Mouse (Mus musculus) spleen, adult 12 weeks (tissue): ENCODE measurements around the gene Olfr303.
"Not testable (repeated sequence)": the region's sequence is repeated elsewhere in the genome, so short reads cannot be mapped to it uniquely, and the experiment has no call there.

Experiments
- DNase-seq: peaks from one replicate; pipeline ENCODE4 v3.0.0; 2022; ENCODE audit warnings: low spot score

The Olfr303 gene

DNA sequence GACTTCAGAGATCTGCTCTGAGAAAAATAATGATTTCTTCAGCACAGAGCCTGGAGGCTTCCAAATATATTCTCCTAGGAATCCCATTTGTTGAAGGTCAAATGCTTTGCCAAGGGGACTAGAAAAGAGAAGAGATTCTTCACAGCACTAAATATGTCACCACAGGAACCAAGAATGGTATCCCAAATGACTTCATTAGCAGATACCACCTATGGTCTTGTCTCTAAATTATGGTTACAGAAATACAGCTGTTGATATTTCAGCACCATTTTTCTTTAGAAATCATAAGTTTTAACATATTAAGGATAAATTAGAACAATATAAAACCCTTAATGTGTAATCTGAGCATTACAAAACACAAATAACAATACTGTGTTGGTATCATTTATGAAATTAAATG is at the start of gene Olfr303:
TSS of gene Olfr303 (minus strand) at position 101 of the 400 bp plus-strand sequence.
- no peak for DNase-seq

GRCm38 (mm10) chr7:86403546-86403945 is 6.0 kb upstream of the Olfr303 start, which contains the start of gene Olfr301:
Gene Olfr301, plus strand, starts transcription at chr7:86403846.
- DNase-seq = no peak

DNA sequence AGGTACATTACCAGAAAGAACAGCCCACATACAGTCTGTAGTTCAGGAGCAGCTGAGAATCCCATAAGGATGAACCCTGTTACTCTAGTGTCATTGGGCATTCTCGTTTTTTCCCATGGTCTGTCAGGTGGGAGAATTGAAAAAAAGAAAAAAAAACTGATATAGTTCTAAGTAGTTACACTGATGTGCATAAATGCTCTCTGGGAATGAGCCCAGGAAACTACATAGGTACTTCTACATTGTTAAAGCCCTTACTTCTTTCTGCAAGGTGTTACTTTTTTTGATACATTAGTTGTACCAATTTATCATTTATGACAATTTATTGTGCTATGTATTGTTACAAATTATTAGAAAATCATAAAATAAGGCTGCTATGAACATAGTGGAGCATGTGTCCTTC is 11.0 kb downstream of the Olfr303 start, which contains the start of gene Olfr304:
TSS of gene Olfr304 (minus strand) at position 101 of the 400 bp plus-strand sequence.
- DNase-seq = no peak

DNA sequence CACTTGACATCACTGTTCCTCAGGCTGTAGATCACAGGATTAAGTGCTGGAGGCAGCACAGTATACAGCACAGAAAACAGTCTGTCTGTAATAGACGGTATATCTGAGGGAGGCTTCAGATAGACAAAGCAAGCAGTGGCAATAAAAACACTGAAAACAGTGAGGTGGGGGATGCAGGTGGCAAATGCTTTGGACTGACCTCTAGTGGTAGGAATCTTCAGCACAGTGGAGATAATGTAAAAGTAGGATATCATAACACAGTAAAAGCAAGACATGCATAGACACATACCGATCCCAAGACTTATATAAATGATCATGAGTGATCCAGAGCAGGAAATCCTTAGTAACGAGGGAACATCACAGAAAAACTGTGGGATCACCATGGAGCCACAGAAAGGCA is 11.8 kb downstream of the Olfr303 start:
- no peak for DNase-seq

DNA sequence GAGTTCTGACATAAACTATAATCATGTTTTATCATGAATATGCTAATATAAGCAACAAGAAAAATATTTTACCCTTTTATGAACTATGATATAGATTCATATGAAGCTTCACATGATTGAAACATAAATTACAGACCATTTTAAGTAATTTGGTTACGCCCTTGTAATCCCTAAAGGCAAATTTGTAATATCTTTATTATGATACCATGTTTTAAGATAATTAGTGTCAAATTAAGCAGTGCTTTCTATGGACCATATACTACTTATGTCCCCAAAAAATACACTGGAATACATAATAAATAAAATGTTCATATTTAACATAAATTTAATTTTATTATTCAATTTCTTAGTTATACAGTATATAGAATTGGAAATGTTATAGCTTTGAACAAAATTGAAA is 30.8 kb downstream of the Olfr303 start, which contains the start of gene Olfr305:
TSS of gene Olfr305 (minus strand) at position 101 of the 400 bp plus-strand sequence.
- no peak for DNase-seq

GRCm38 (mm10) chr7:86346296-86346695 is 51.3 kb downstream of the Olfr303 start:
- not testable (repeated sequence) for DNase-seq

DNA sequence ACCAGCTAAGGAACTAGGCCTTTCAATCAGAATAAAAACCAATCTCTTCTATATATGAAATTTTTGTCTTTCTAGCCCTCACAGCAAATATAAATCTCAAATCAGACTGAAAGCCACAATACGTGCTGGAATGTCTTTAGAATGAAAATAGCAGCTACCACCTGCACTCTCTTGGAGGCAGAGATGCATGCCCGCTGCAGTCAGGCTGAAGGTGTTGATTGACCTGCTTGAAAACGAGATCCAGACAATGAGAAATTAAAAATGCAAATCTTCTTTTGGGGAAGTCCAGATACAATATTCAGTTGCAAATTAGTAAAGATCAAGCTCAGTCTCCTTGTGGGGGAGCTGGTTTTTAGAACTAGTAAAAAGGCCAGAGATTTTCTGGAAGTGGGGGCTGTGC is 53.3 kb downstream of the Olfr303 start:
- DNase-seq = no peak

DNA sequence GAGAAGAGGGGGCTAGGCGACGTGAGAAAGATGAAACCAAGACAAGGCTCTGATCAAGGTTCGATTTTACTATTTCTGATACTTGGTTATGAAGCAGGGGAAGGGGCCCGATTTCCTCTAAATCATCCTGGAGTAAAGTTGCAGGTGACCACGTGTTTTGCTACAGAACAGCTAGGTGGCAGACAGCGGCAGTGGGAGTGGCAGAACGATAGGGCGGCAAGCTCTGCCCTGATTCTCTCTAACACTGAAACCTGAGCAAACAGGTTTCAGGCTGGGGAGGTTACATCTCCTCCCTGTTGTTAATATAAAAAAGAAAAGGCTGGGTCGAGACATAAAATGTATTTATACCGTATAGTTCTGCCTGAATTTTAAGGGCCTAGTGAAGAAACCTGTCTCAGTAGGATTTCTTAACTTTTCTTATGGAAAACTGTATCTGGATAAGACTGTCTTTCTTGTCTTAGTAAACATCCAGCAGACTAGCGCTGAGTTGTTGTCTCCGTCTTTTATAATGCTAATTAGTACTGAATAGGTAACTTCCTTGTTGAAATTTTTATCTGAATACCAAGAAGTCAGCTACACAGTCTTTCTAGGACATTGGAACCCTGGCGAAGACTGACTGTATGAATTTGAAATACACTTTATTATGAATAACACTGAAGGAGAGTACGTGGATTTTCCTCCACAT is 54.6 kb downstream of the Olfr303 start:
- no peak for DNase-seq
